Mouse (Mus musculus) lung, adult 18-20 months (tissue): Measurements from ENCODE around the gene Cldn18.

ENCODE experiments used
- DNase-seq, 2 experiments: peaks; one replicate each; pipeline ENCODE4 v3.0.0; 2022; ENCODE audit warnings: mixed read lengths in 2 of 2

Gene Cldn18

GRCm38 (mm10) chr9:99717134-99717533, at the start of gene Cldn18:
Gene Cldn18 (minus strand): TSS chr9:99717267.
- DNase-seq: no peak

- no peak for DNase-seq
These were observed 46.5 kb upstream of the Cldn18 start for GRCm38 (mm10) chr9:99763530-99763929.

GRCm38 (mm10) chr9:99750272-99750671, 33.2 kb upstream of the Cldn18 start:
- DNase-seq: peak in 1 of 2 experiments; percentile 11

- DNase-seq: no peak
These were observed 31.2 kb upstream of the Cldn18 start for GRCm38 (mm10) chr9:99748279-99748678.

- no peak for DNase-seq
These were observed 30.7 kb upstream of the Cldn18 start for GRCm38 (mm10) chr9:99747731-99748130.

GRCm38 (mm10) chr9:99744548-99744947, 27.5 kb upstream of the Cldn18 start:
- DNase-seq: no peak

- DNase-seq: peak; percentile 62 to 69
These were observed 13.0 kb upstream of the Cldn18 start for GRCm38 (mm10) chr9:99729943-99730646.

- DNase-seq: no peak
These were observed 10.8 kb upstream of the Cldn18 start for GRCm38 (mm10) chr9:99727819-99728218.

GRCm38 (mm10) chr9:99725278-99725677, 8.2 kb upstream of the Cldn18 start:
- peak; percentile 17 to 45 for DNase-seq

GRCm38 (mm10) chr9:99720011-99720410, 2.9 kb upstream of the Cldn18 start:
- no peak for DNase-seq

GRCm38 (mm10) chr9:99710297-99710696, 6.8 kb downstream of the Cldn18 start:
- no peak for DNase-seq

- DNase-seq: peak; percentile 76 to 81
These were observed 7.3 kb downstream of the Cldn18 start for GRCm38 (mm10) chr9:99709588-99710248.

GRCm38 (mm10) chr9:99707425-99708126, 9.5 kb downstream of the Cldn18 start:
- peak; percentile 70 to 75 for DNase-seq

GRCm38 (mm10) chr9:99706264-99706663, 10.8 kb downstream of the Cldn18 start:
- no peak for DNase-seq

GRCm38 (mm10) chr9:99703711-99704110, 13.4 kb downstream of the Cldn18 start:
- peak; percentile 19 to 50 for DNase-seq

- peak; percentile 25 to 56 for DNase-seq
These were observed 14.9 kb downstream of the Cldn18 start for GRCm38 (mm10) chr9:99702215-99702614.

GRCm38 (mm10) chr9:99701187-99701586, 15.9 kb downstream of the Cldn18 start:
- no peak for DNase-seq

GRCm38 (mm10) chr9:99699752-99700389, 17.2 kb downstream of the Cldn18 start:
- DNase-seq: no peak

GRCm38 (mm10) chr9:99694961-99695360, 22.1 kb downstream of the Cldn18 start:
- DNase-seq: no peak

- no peak for DNase-seq
These were observed 26.7 kb downstream of the Cldn18 start for GRCm38 (mm10) chr9:99690386-99690785.

- DNase-seq: no peak
These were observed 27.3 kb downstream of the Cldn18 start for GRCm38 (mm10) chr9:99689796-99690195.

GRCm38 (mm10) chr9:99685536-99686231, 31.4 kb downstream of the Cldn18 start:
- DNase-seq: peak; percentile 63 to 65
